ENCODE assay signal across 19 mouse cellular contexts in the genomic region with DNA sequence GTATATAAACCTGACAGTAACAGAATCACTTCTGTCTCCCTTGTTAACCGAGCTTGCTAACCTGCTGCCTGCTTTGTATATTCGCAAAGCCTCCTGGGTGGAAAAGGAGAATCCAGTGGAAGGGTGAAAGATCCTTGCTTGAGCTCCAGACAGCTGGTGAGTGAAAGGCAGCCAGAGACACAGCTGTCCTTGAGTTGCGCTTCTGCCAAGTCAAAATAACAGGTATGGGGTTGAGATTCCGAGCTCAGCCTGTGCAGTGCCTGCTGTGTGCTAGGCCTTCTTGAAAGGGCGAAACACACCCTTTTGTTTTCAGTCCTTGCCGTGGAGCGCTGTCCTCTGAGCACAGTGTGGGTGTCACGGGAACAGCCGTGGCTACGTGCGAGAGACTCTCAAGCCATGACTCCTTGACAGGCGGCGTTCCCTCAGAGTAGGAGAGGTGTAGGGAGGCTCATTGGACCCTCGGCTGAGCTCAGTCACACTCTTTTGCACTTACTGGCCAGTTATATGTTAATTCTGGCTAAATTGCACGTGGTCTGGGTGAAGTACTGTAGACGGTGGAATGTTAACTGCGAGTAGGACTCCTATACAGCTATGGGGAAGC.
A peak's percentile ranks its signal among the peaks of the same experiment; 100 is the strongest.
DNase-seq lines count a peak whose midpoint lies in the region; ATAC-seq and TF ChIP-seq lines count a peak whose summit lies in the region.
"Had no signal": no experiment of that assay in that cellular context is flagged by ENCODE, and none has a peak within 500 bp of the region (broad histone marks: within the 10 kb centered on the region; RNA-seq: fewer than 3 reads in every experiment).

No protein-coding gene starts in this region.

- no peaks in the 10 kb centered on the region for H3K36me3 ChIP-seq in hindbrain, embryonic 13.5 days
- H3K36me3 ChIP-seq in hindbrain, embryonic 11.5 days (ENCODE audit: control insufficient read depth, insufficient read depth, low read length), result no peaks in the 10 kb centered on the region
- H3K36me3 ChIP-seq in midbrain, embryonic 16.5 days (ENCODE audit: control insufficient read depth, insufficient read depth, low read length), result no peaks in the 10 kb centered on the region
- H3K36me3 ChIP-seq in midbrain, embryonic 14.5 days (ENCODE audit: control insufficient read depth, insufficient read depth, low read length), result no peaks in the 10 kb centered on the region
- H3K36me3 ChIP-seq in myocyte (ENCODE audit: control insufficient read depth, insufficient read depth), result no peaks in the 10 kb centered on the region
- H3K36me3 ChIP-seq in forebrain, embryonic 11.5 days (ENCODE audit: control insufficient read depth, insufficient read depth, low read length), result no peaks in the 10 kb centered on the region
- H3K36me3 ChIP-seq: embryonic facial prominence, embryonic 13.5 days; heart, embryonic 10.5 days had no signal

- ATAC-seq in hindbrain, embryonic 13.5 days (ENCODE audit: low FRiP score), result no peak
- no peak for ATAC-seq in hindbrain, embryonic 11.5 days (ENCODE audit: low FRiP score)
- no peak for ATAC-seq in midbrain, embryonic 16.5 days
- ATAC-seq in midbrain, embryonic 14.5 days (ENCODE audit: low FRiP score, low TSS enrichment), result no peak
- ATAC-seq in forebrain, embryonic 11.5 days (replicated peaks; ENCODE audit: low FRiP score), result no peak
- ATAC-seq: activated CD4-positive, CD25-positive, alpha-beta regulatory T cell, adult 4 months; forebrain, postnatal 0 days had no signal

- no peaks in the 10 kb centered on the region for H3K9me3 ChIP-seq in hindbrain, embryonic 13.5 days
- H3K9me3 ChIP-seq in hindbrain, embryonic 11.5 days (ENCODE audit: control insufficient read depth, low read length), result no peaks in the 10 kb centered on the region
- no peaks in the 10 kb centered on the region for H3K9me3 ChIP-seq in midbrain, embryonic 16.5 days (replicated peaks; ENCODE audit: control insufficient read depth, low read length, poor library complexity, severe bottlenecking)
- H3K9me3 ChIP-seq in midbrain, embryonic 14.5 days (ENCODE audit: control insufficient read depth, low read length), result no peaks in the 10 kb centered on the region
- H3K9me3 ChIP-seq in forebrain, embryonic 11.5 days (ENCODE audit: control insufficient read depth, low read length), result no peaks in the 10 kb centered on the region
- H3K9me3 ChIP-seq: embryonic facial prominence, embryonic 13.5 days; heart, embryonic 10.5 days had no signal

- H3K27me3 ChIP-seq in hindbrain, embryonic 13.5 days, result no peaks in the 10 kb centered on the region
- H3K27me3 ChIP-seq in hindbrain, embryonic 11.5 days (ENCODE audit: control insufficient read depth, insufficient read depth, low read length), result no peaks in the 10 kb centered on the region
- no peaks in the 10 kb centered on the region for H3K27me3 ChIP-seq in midbrain, embryonic 16.5 days (ENCODE audit: control insufficient read depth, insufficient read depth, low read depth, low read length)
- no peaks in the 10 kb centered on the region for H3K27me3 ChIP-seq in midbrain, embryonic 14.5 days (ENCODE audit: control insufficient read depth, insufficient read depth, low read length)
- H3K27me3 ChIP-seq in myocyte (ENCODE audit: control insufficient read depth, insufficient read depth, insufficient read length), result no peaks in the 10 kb centered on the region
- peaks cover 2% of the 10 kb centered on the region; the same call in 1 of the 2 replicates for H3K27me3 ChIP-seq in forebrain, embryonic 11.5 days (ENCODE audit: control insufficient read depth, insufficient read depth, low read length)
- H3K27me3 ChIP-seq: embryonic facial prominence, embryonic 13.5 days had no signal

- H3K79me2 ChIP-seq in myocyte (ENCODE audit: control insufficient read depth, insufficient read depth), result peaks cover 73% of the 10 kb centered on the region

- peak overlapping the region; percentile 26; the same call in 1 of the 2 replicates for H3K27ac ChIP-seq in hindbrain, embryonic 13.5 days
- H3K27ac ChIP-seq in hindbrain, embryonic 11.5 days (ENCODE audit: low read depth, low read length), result no peak overlapping the region; the same call in 1 of the 2 replicates
- no peak overlapping the region for H3K27ac ChIP-seq in midbrain, embryonic 16.5 days (ENCODE audit: low read length)
- no peak overlapping the region for H3K27ac ChIP-seq in midbrain, embryonic 14.5 days (replicated peaks; ENCODE audit: low read depth, low read length)
- H3K27ac ChIP-seq in forebrain, embryonic 11.5 days (ENCODE audit: low read depth, low read length), result no peak overlapping the region
- H3K27ac ChIP-seq: embryonic facial prominence, embryonic 13.5 days; heart, embryonic 10.5 days had no signal

- peaks cover 75% of the 10 kb centered on the region for H3K4me1 ChIP-seq in hindbrain, embryonic 13.5 days (replicated peaks)
- peaks cover 34% of the 10 kb centered on the region for H3K4me1 ChIP-seq in hindbrain, embryonic 11.5 days (replicated peaks; ENCODE audit: control insufficient read depth, insufficient read depth, low read length)
- H3K4me1 ChIP-seq in midbrain, embryonic 16.5 days (ENCODE audit: control insufficient read depth, insufficient read depth, low read length), result peaks cover 22% of the 10 kb centered on the region
- peaks cover 40% of the 10 kb centered on the region for H3K4me1 ChIP-seq in midbrain, embryonic 14.5 days (ENCODE audit: control insufficient read depth, insufficient read depth, low read length)
- peaks cover 39% of the 10 kb centered on the region for H3K4me1 ChIP-seq in forebrain, embryonic 11.5 days (replicated peaks; ENCODE audit: control insufficient read depth, insufficient read depth, low read length)

- DNase-seq in hindbrain, embryonic 11.5 days (ENCODE audit: low spot score), result no peak
- DNase-seq in midbrain, embryonic 14.5 days, result no peak
- peak; percentile 56 for DNase-seq in R1 (ENCODE audit: low read depth, low spot score)
- DNase-seq in forebrain, embryonic 11.5 days (ENCODE audit: low spot score), result no peak
- DNase-seq: adrenal gland, postnatal 10 days; cerebellum, adult 9-11 months; forebrain, postnatal 0 days; kidney, adult 11 months; kidney, postnatal 36 days; lung, adult 18-20 months; lung, postnatal 36 days; thymus, postnatal 36 days had no signal

- no peak overlapping the region for H3K4me3 ChIP-seq in hindbrain, embryonic 13.5 days
- no peak overlapping the region for H3K4me3 ChIP-seq in hindbrain, embryonic 11.5 days (ENCODE audit: low read depth, low read length)
- H3K4me3 ChIP-seq in midbrain, embryonic 16.5 days (ENCODE audit: low read depth, low read length), result no peak overlapping the region
- H3K4me3 ChIP-seq in midbrain, embryonic 14.5 days (replicated peaks; ENCODE audit: low read depth, low read length), result no peak overlapping the region
- H3K4me3 ChIP-seq in myocyte, result peak overlapping the region; percentile 2
- H3K4me3 ChIP-seq in forebrain, embryonic 11.5 days (ENCODE audit: low read depth, low read length), result no peak overlapping the region
- H3K4me3 ChIP-seq: embryonic facial prominence, embryonic 13.5 days; heart, embryonic 10.5 days had no signal

- 40% methylated on average over 17 of the region's 17 CpGs for WGBS in hindbrain, embryonic 13.5 days
- 55% methylated on average over 17 of the region's 17 CpGs for WGBS in hindbrain, embryonic 11.5 days
- 39% methylated on average over 17 of the region's 17 CpGs for whole genome bisulfite sequencing in midbrain, embryonic 16.5 days
- WGBS in midbrain, embryonic 14.5 days, result 39% methylated on average over 17 of the region's 17 CpGs
- 60% methylated on average over 17 of the region's 17 CpGs for WGBS in forebrain, embryonic 11.5 days

- peak overlapping the region; percentile 51; the same call in 1 of the 2 replicates for H3K9ac ChIP-seq in hindbrain, embryonic 13.5 days
- H3K9ac ChIP-seq in hindbrain, embryonic 11.5 days (ENCODE audit: low read depth, low read length), result no peak overlapping the region
- peak overlapping the region; percentile 35; the same call in 1 of the 2 replicates for H3K9ac ChIP-seq in midbrain, embryonic 16.5 days (ENCODE audit: low read depth, low read length)
- H3K9ac ChIP-seq in midbrain, embryonic 14.5 days (replicated peaks; ENCODE audit: low read length), result no peak overlapping the region; the same call in 1 of the 2 replicates
- no peak overlapping the region for H3K9ac ChIP-seq in forebrain, embryonic 11.5 days (ENCODE audit: low read length)
- H3K9ac ChIP-seq: forebrain, postnatal 0 days had no signal

- H3K4me2 ChIP-seq in hindbrain, embryonic 13.5 days, result no peak overlapping the region
- H3K4me2 ChIP-seq in hindbrain, embryonic 11.5 days (replicated peaks; ENCODE audit: low read depth, low read length), result no peak overlapping the region
- no peak overlapping the region for H3K4me2 ChIP-seq in midbrain, embryonic 16.5 days (ENCODE audit: low read length)
- no peak overlapping the region for H3K4me2 ChIP-seq in midbrain, embryonic 14.5 days (ENCODE audit: low read length)
- H3K4me2 ChIP-seq in myocyte (ENCODE audit: low read depth), result peak overlapping the region; percentile 91
- no peak overlapping the region for H3K4me2 ChIP-seq in forebrain, embryonic 11.5 days (ENCODE audit: low read depth, low read length, severe bottlenecking)
- H3K4me2 ChIP-seq: embryonic facial prominence, embryonic 13.5 days; liver, embryonic 11.5 days had no signal

- H3ac ChIP-seq in myocyte (ENCODE audit: control insufficient read depth, insufficient read length), result no peak overlapping the region

- no peak for TF ChIP-seq POLR2A in myocyte (IDR thresholded peaks at IDR 0.05; ENCODE audit: insufficient read length, low read depth)

TF ChIP-seq in myocyte, 11 proteins besides CTCF, POLR2A, EP300 and RAD21:
- TF ChIP-seq SRF (IDR thresholded peaks at IDR 0.05; ENCODE audit: control insufficient read depth, insufficient read length, low read depth) (no peak), MAX (IDR thresholded peaks at IDR 0.05; ENCODE audit: low read depth) (no peak), E2F4 (IDR thresholded peaks at IDR 0.05; ENCODE audit: insufficient read depth) (no peak), MYOD1 (IDR thresholded peaks at IDR 0.05; ENCODE audit: control insufficient read depth in 1 of 3, insufficient read length in 2 of 3, low read depth in 2 of 3) (peak; percentile 60 to 91 (median 88)), POLR2AphosphoS2 (IDR thresholded peaks at IDR 0.05; ENCODE audit: insufficient read length, low read depth) (no peak), TCF3 (IDR thresholded peaks at IDR 0.05; ENCODE audit: insufficient read length, low read depth) (peak; percentile 58), USF1 (IDR thresholded peaks at IDR 0.05; ENCODE audit: low read depth) (no peak), REST (IDR thresholded peaks at IDR 0.05; ENCODE audit: insufficient read depth, insufficient read length) (no peak), MYOG (IDR thresholded peaks at IDR 0.05; ENCODE audit: control insufficient read depth in 1 of 3, insufficient read depth in 1 of 3, insufficient read length in 2 of 3, low read depth in 2 of 3) (peak; percentile 70 to 94 (median 80)), CEBPB (IDR thresholded peaks at IDR 0.05; ENCODE audit: insufficient read depth, poor library complexity, severe bottlenecking) (no peak), TCF12 (IDR thresholded peaks at IDR 0.05; ENCODE audit: insufficient read depth, poor library complexity, severe bottlenecking) (peak; percentile 82)

Comparison
In these comparisons a context has a peak if more than half of its experiments do, and no peak if none do; other contexts are left out.
1. H3K9ac ChIP-seq: peak in hindbrain, embryonic 13.5 days (single experiment) and midbrain, embryonic 16.5 days (single experiment); none in hindbrain, embryonic 11.5 days (single experiment), midbrain, embryonic 14.5 days (single experiment) and forebrain, embryonic 11.5 days (single experiment).